Mouse (Mus musculus) thymus, adult 18-20 months (tissue): ENCODE data around the gene Atp8a1.

ENCODE experiments used
- DNase-seq, 2 experiments: peaks; one replicate each; pipeline ENCODE4 v3.0.0; 2022; ENCODE audit warnings: mixed read lengths in 2 of 2

Atp8a1 gene

GRCm38 (mm10) chr5:67628180-67628940 lies 218.9 kb downstream of the Atp8a1 start:
- DNase-seq, result no peak

- DNase-seq, result no peak
Measured at GRCm38 (mm10) chr5:67621230-67621629, 226.0 kb downstream of the Atp8a1 start.

DNA sequence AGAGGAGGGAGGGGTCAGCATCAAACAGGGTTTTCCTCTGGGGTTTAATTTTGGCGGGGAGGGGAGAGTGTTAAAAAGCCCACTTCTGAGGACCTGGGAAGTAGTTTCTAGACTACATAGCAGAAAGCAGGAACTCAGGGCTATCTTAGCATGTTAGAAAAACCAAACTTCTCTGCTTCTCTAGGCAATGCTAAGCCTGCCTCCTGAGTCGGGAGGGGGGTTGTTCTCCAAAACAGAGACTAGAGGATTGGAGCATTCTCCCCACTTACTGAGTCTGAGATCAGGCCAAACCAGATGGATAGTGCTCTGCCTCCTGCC lies 237.8 kb downstream of the Atp8a1 start:
- DNase-seq, result no peak

DNA sequence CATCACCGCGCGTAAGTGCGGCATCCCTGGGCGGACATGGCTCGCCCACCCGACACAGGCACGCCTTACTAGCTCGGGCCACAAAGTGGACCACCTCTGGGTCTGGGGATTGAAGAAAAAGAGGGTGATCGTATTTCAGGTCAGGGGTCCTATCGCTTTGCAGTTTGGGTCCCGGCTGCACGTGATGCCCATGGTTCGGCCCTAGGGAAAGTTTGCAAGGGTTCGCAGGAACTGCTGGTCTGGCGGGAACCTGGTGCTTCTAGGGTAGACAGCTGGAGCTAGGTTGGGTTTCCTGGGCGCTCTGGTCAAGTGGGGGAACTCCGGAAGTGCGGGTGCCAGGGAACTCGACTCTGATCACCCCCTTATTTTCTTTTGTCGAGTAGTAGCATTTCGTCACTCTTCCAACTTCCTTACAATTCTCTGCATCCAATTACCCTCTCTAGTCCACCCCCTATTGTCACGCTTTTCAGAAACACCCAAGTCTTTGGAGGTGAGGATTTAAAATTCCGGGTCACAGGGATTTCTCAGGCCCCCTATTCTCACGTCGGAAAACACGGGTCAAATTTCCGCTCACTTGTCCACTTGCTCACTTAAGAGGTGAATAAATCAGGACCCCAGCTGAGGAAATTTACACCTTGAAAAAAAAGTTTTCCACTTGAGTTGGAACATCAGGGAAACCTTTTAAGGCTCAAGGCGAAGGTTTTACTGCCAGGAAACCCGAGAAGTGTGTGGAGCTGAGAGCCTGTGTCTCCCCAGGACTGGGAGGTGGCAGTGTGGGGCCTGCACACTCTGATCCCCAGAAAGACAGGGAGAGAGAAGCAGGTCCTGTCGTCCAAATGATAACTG lies 238.3 kb downstream of the Atp8a1 start:
- no peak for DNase-seq

DNA sequence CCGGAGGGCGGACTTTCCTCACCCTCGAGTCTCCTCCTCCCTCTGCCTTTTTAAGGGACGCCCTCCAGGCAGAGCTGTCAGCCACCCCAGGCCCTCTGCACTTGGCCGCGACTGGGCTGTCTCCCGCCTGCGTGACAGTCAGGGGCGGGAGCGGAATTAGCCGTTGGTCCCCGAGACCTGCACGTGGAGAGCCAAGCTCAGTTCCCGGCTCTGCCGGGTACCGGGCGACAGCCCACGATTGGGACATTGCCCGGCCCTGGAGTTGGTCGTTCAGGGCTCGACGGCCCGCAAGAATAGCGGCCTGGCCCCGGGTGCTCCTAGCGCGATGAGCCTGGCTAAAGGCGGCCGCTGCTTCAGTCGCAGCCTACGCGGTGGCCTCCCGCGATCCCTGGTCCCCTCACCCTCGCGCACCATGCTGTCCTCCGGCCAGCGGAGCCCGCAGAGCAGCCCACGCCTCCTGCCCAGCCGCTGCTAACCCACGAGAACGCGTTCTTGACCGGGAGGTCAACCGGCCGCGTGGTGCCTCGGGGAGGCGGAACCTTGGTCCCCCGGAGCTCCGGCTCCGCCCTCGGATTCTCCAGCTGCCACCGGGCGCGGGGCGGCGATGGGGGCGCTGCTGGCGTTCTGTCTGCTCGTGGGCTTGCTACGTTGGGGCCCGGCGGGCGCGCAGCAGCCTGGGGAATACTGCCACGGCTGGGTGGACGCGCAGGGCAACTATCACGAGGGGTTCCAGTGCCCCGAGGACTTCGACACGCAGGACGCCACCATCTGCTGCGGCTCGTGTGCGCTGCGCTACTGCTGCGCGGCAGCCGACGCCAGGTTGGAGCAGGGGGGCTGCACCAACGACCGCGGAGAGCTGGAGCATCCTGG lies 239.2 kb downstream of the Atp8a1 start, which contains the start of gene Shisa3:
Gene Shisa3 (plus strand): TSS at position 79 of the 870 bp plus-strand sequence.
- DNase-seq, result no peak

DNA sequence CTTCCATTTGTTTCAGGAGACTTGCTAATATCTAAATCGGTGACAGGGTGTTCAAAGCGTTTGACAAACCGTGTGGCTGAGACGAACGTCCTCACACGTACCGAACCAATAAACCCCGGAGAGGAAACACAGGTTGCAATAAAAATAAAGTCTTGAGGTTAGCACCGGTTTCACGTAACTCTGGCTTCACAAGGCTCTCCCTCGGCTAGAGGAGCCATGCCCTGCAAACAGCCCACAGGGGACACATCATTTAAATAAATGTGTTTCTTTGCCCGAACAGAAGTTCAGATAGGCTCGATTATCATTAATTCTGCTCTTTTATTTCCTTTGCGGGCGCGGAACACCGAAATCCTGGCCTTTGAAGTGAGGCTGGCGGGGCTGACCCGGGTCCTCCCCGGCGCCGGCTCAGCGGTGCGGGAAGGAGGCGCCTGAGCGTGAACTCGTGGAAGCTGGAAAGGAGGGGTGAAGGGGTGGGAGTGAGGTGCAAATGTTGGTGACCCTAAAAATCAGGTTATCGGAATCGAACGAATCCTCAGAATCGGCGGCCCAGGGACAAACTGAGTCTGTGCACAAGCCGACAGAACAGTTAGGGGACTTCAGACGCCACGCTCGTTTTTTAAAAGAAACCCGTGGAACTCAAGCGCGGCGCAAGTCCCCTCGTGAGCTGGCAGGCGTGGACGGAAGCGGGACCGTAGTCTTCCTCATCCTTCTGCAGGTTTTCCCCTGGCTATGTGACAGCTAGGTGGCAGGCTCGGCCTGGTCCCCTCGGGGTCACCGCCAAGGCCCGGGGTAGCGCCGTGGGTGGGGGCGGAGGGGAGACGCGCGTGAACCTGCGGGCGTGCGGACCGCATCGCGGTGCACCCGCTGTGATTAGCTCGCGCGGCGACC lies 240.1 kb downstream of the Atp8a1 start:
- DNase-seq, result no peak

DNA sequence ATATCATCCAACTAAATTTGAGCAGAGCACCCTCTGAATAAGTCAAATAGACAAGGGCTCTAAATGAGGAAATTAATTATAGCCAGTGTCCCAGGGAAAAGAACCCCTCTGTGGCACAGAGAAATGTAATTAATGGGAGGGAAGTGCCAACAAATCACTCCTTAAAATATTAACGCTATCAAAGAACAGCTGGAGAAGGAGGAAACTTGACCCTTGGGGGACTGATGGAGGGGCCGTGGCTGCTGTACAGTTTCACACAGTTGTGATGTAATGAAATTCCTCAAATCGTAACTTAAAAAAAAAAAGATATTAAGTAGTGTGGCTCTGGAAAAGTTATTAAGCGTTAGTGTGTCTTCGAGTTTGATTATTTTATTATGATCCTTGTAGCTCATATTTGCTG lies 241.3 kb downstream of the Atp8a1 start:
- DNase-seq, result no peak

DNA sequence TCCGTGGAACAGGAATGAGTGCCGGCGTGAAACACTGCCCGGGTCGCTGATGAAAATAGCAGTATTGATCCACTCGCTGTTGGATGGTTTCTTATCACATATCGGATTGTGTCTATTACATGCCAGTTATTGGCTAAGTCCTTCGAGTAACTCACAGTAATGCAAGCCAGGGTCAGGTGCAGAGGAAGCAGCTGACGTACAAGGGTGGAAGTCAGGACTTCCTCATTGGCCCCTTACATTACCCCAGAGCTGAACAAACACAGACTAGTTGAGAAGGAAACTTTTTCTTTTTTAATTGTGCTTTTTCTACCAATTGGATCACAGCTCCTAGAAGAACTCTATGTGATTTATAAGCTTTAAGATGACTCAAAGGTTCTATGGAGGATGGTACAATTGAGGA lies 247.3 kb downstream of the Atp8a1 start:
- no peak for DNase-seq

DNA sequence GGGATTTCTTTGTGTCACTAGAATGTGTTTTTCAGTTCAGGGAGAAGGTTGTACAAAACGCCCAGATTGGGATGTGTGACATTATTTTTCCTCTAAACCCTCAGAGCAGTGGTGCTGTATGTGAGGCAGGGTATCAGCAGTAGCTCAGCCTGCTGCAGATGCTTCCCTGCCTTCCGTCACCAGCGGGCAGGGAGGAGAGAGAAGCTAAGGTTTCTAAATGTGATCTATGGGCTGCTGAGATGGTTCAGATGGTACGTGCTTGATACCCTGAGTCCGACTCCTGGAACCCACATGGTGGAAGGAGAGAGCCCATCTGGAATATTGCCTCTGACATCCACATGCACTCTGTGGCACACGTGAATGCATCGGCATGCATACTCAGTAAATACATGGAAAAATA lies 251.6 kb downstream of the Atp8a1 start:
- no peak for DNase-seq

- DNase-seq, result no peak
Measured at GRCm38 (mm10) chr5:67595070-67595469, 252.2 kb downstream of the Atp8a1 start.

GRCm38 (mm10) chr5:67579725-67580633 lies 267.3 kb downstream of the Atp8a1 start:
- DNase-seq, result no peak

- DNase-seq, result no peak
Measured at GRCm38 (mm10) chr5:67575705-67576104, 271.5 kb downstream of the Atp8a1 start.

GRCm38 (mm10) chr5:67574039-67574438 lies 273.2 kb downstream of the Atp8a1 start:
- no peak for DNase-seq

DNA sequence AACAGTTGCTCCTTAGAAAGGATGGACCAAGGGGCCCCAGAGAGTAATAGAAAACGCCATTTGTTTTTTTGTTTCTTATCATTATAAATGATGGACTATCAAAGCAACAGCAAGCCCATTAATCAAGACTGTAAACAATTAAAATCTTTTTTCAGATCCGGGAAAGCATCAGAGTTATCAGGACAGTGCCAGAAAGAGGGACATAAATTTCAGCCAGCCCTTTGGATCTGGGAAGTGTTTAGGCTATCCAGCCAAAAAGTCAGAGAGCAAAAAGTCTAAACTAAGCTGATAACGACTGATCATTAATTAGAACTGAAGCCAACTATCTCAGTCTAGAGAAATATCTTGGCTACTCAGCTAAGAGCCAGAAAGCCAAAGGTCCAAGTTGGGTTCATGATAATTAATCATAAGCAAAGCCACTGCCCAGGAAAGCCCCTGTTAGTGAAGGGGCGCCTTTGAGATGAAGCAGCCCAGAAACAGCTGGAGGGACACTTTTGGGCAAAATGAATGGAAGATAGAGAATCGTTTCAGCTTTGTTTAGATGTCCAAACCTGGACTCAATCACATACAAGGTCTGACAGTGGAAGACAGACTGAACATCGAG lies 274.6 kb downstream of the Atp8a1 start:
- no peak for DNase-seq
